Mouse (Mus musculus) hindbrain, embryonic 11.5 days (tissue): ENCODE measurements around the gene Lamtor3. TPM values are rescaled to one million over a fixed set of nuclear protein-coding genes. Genes with fewer than 3 reads are reported as not detected.
A peak's percentile ranks its signal among the peaks of the same experiment; 100 is the strongest.
"Not testable (repeated sequence)": the region's sequence is repeated elsewhere in the genome, so short reads cannot be mapped to it uniquely, and the experiment has no call there.

Experiments
- ATAC-seq: fragments of 200-750 bp; cut with Nextera tagmentation; 2 replicates; pipeline ENCODE4 v1.8.0; 2017; ENCODE audit warnings: mild to moderate bottlenecking, moderate TSS enrichment, moderate library complexity; ENCODE audit not compliant: low FRiP score
- DNase-seq: peaks from one replicate; pipeline ENCODE4 v3.0.0-alpha.2; 2015; ENCODE audit warnings: low spot score
- H3K27ac ChIP-seq: fragments of 300-500 bp; sonication (generic); 2 replicates; pipeline ENCODE4 v1.5.1; 2014; ENCODE audit warnings: mild to moderate bottlenecking, low read depth, low read length
- H3K27me3 ChIP-seq: fragments of 300-500 bp; sonication (generic); 2 replicates; pipeline ENCODE4 v1.6.1; 2014; ENCODE audit warnings: mild to moderate bottlenecking, low read length, moderate library complexity, mixed read lengths; ENCODE audit not compliant: control insufficient read depth, insufficient read depth
- H3K36me3 ChIP-seq: fragments of 300-500 bp; sonication (generic); 2 replicates; pipeline ENCODE4 v1.6.1; 2014; ENCODE audit warnings: mild to moderate bottlenecking, low read length, moderate library complexity, mixed read lengths; ENCODE audit not compliant: control insufficient read depth, insufficient read depth
- H3K4me1 ChIP-seq: fragments of 300-500 bp; sonication (generic); replicated peaks from 2 replicates; pipeline ENCODE4 v1.6.1; 2014; ENCODE audit warnings: low read length, mixed read lengths; ENCODE audit not compliant: control insufficient read depth, insufficient read depth
- H3K4me2 ChIP-seq: fragments of 300-500 bp; sonication (generic); replicated peaks from 2 replicates; pipeline ENCODE4 v1.6.1; 2014; ENCODE audit warnings: mild to moderate bottlenecking, low read depth, low read length
- H3K4me3 ChIP-seq: fragments of 300-500 bp; sonication (generic); 2 replicates; pipeline ENCODE4 v1.5.1; 2014; ENCODE audit warnings: low read depth, low read length
- H3K9ac ChIP-seq: fragments of 300-500 bp; sonication (generic); 2 replicates; pipeline ENCODE4 v1.6.1; 2014; ENCODE audit warnings: low read depth, low read length
- H3K9me3 ChIP-seq: fragments of 300-500 bp; sonication (generic); 2 replicates; pipeline ENCODE4 v1.6.1; 2016; ENCODE audit warnings: low read length; ENCODE audit not compliant: control insufficient read depth
- WGBS: fragments of 180-500 bp; shearing (Covaris S2); extraction: QIAGEN DNeasy Blood & Tissue Kit; methylation state at CpG from one replicate; pipeline ENCODE4 v1.1.7; 2014; 5-methylcytosine and 5-hydroxymethylcytosine counted together
- polyA plus RNA-seq: library from polyadenylated mRNA; unstranded; fragments of >200 nt; fragmentation: Nextera tagmentation; extraction: Ambion mirVana; gene quantifications from 2 replicates; pipeline ENCODE4 v1.2.1, GENCODE M21; 2014

The Lamtor3 gene
- polyA plus RNA-seq, 1 experiment from 2014 or later, result 96.9 TPM

DNA sequence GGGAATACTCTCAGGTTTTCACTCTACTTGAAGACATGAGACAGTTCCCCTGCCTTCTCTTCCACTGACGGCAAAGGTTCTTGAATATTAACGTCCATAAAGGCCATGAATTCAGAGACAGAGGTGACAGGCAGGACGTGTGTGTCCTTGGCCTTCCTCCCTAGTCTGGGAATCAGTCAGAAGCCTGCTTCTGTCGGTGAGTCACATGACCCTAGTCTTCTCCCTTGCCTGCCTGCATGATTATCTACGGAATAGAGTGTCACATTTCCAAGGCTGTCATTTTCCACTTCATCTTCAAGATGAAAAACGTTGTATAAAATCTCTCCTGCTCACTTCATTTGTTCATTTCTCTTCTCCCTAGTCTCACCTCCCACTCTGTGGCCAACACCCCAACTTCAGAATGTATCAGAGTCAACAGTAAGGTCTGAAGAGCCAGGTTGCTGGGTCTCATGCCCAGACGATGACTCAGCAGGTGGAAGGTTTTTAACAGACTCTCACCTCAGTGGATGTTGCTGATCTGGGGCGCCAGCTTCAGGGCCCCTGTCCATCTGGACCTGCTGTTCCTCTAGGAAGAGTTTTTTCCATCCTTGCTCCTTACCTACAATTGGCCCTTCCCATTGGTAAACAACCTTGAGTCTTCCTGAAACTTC, 43.6 kb downstream of the Lamtor3 start:
- Histone ChIP-seq H3K36me3 (no peaks in the 10 kb centered on the region), H3K27me3 (no peaks in the 10 kb centered on the region), H3K9me3 (no peaks in the 10 kb centered on the region), H3K4me3 (no peak overlapping the region), H3K4me2 (no peak overlapping the region), H3K27ac (no peak overlapping the region), H3K9ac (no peak overlapping the region), H3K4me1 (no peaks in the 10 kb centered on the region)
- 71% methylated on average over 8 of the region's 8 CpGs for WGBS
- ATAC-seq (no peak), DNase-seq (no peak)

DNA sequence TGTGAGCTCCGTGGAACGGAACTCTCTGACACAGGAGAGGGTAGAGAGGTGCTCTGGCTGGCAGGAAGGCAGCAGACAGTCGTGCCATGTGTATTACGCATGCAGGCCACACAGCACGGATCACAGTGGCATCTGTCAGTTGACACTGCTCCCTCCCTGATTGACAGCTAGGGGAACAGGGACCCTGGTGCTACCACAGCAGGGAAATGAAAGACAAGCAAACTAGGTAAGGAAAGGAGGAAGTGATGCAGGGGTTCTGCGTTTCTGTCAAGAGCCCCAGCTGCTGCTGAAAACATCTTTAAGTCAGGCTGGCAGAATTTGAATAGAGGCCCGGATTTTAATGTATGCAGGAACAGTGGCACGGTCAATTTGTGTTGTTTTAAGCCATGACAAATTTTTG, 45.2 kb downstream of the Lamtor3 start:
- no peak for ATAC-seq
- no peaks in the 10 kb centered on the region for H3K4me1 ChIP-seq
- no peak for DNase-seq
- no peak overlapping the region for H3K27ac ChIP-seq
- no peak overlapping the region for H3K4me2 ChIP-seq
- WGBS, result 62% methylated on average over 8 of the region's 8 CpGs
- no peaks in the 10 kb centered on the region for H3K36me3 ChIP-seq
- H3K27me3 ChIP-seq, result no peaks in the 10 kb centered on the region
- no peaks in the 10 kb centered on the region for H3K9me3 ChIP-seq
- H3K9ac ChIP-seq, result no peak overlapping the region
- H3K4me3 ChIP-seq, result no peak overlapping the region

DNA sequence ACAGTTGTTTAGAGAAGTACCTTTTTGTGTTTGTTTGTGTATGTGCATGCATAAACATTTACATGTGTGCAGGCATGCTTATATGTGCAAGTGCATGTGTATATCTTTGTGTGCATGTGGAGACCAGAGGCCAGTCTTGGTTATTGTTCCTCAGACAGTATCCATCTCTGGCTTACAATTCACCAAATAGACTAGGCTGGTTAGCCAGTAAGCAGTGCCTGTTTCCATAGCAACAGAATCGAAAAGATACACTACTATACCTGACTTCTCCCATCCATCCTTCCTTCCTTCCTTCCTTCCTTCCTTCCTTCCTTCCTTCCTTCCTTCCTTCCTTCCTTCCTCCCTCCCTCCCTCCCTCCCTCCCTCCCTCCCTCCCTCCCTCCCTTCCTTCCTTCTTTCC, 45.7 kb downstream of the Lamtor3 start:
- H3K27ac ChIP-seq, H3K27me3 ChIP-seq, H3K4me1 ChIP-seq, H3K9ac ChIP-seq, H3K36me3 ChIP-seq, H3K4me3 ChIP-seq, ATAC-seq, H3K4me2 ChIP-seq, DNase-seq, H3K9me3 ChIP-seq: not testable (repeated sequence)
- WGBS, result 62% methylated on average over 1 of the region's 1 CpGs

DNA sequence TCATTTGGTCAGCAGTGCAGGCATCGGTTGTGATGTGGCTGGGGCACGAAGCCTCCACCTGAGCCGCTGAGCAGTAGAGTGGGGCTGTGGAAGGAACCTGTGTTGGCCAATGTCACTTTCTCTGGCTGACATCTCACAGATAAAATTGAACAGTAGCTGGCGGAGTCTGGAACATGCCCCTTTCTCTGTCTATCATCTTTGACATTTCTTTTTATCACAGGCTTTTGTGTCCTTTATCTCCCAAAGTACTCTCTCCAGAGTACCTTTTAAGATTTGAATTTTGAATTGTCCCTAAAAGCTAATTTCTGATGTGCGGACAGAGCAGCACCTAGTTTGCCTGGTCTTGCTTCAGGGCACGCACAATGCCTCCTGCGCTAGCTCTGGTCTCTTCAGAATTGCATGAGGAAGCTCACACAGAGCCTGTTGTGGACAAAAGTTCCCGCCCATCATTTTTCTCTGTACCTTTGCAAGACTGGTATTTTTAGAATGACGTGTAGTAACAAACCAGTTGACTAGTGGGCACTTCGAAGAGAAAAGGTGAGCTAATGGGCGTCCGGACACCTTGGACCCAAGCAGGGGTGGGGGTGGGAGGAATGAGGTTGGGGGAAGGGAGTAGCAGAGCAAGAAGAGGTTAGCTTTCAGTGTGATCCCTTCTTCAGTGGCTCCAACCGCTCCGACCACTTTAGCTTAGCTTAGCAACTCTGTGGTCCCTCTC, 50.0 kb downstream of the Lamtor3 start:
- no peak overlapping the region for H3K4me2 ChIP-seq
- no peak overlapping the region for H3K4me3 ChIP-seq
- H3K9ac ChIP-seq, result no peak overlapping the region
- H3K4me1 ChIP-seq, result no peaks in the 10 kb centered on the region
- DNase-seq (no peak), ATAC-seq (no peak)
- H3K36me3 ChIP-seq, result no peaks in the 10 kb centered on the region
- H3K27ac ChIP-seq, result no peak overlapping the region
- H3K27me3 ChIP-seq, result no peaks in the 10 kb centered on the region
- no peaks in the 10 kb centered on the region for H3K9me3 ChIP-seq
- WGBS, result 88% methylated on average over 14 of the region's 14 CpGs

DNA sequence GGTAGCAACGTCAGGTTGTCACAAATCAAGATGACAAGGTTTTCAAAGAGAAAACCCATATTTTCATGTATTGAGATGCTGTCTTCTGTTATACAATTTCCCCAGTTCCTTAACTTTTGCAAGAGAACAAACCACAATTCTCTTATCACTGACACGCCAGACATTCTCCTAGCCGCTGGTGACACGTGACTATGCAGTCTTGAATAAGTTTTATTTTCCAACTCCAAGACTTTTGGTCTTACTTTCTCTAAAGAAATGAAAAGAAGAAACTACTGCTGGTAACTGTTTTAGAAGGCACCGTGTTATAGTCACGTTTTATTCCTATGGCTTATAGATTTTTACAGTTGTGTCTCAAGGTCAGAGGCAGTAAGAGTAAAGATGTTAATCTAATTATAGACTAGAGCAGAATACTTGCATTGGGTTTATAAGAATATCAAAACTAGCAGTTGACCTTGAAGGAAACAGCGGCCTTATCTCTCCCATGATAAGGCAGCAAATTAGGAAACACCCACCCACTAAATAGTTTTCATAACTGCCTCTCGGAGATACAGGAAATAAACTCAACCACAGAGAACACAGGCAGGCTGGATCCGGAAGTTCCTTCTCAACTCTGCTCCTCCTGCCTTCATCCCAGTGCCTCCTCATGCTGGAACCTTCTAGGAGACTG, 50.6 kb downstream of the Lamtor3 start:
- Histone ChIP-seq H3K27ac (no peak overlapping the region), H3K36me3 (no peaks in the 10 kb centered on the region), H3K9me3 (no peaks in the 10 kb centered on the region), H3K4me1 (no peaks in the 10 kb centered on the region), H3K27me3 (no peaks in the 10 kb centered on the region), H3K4me2 (no peak overlapping the region), H3K9ac (no peak overlapping the region), H3K4me3 (no peak overlapping the region)
- ATAC-seq, result no peak
- no peak for DNase-seq
- WGBS, result 92% methylated on average over 9 of the region's 9 CpGs

DNA sequence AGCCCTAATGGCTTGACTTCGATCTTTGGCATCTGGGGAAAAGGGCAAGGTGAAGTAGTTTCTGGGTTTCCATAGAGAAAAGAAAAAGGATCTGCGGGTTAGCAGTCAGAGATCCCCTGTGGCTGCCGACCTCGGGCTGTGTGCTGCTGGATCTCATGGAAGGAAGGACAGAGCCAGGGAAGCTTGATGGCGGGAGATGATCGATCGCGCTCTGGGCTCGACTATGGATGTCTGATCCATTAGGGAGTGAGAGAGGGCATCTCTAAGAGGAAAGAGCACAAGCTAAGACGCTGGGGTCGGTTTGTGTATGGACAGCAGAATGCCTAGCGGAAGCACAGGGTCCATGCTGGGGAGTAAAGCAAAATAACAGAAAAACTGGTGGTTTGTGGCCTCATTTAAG, 51.6 kb downstream of the Lamtor3 start:
- no peaks in the 10 kb centered on the region for H3K4me1 ChIP-seq
- H3K27me3 ChIP-seq, result no peaks in the 10 kb centered on the region
- no peaks in the 10 kb centered on the region for H3K36me3 ChIP-seq
- H3K4me3 ChIP-seq, result no peak overlapping the region
- H3K9ac ChIP-seq, result no peak overlapping the region
- DNase-seq (peak; percentile 64), ATAC-seq (peak; percentile 45; the same call in 1 of the 2 replicates)
- no peak overlapping the region for H3K27ac ChIP-seq
- 43% methylated on average over 12 of the region's 12 CpGs for WGBS
- no peak overlapping the region; the same call in 1 of the 2 replicates for H3K4me2 ChIP-seq
- H3K9me3 ChIP-seq, result no peaks in the 10 kb centered on the region

DNA sequence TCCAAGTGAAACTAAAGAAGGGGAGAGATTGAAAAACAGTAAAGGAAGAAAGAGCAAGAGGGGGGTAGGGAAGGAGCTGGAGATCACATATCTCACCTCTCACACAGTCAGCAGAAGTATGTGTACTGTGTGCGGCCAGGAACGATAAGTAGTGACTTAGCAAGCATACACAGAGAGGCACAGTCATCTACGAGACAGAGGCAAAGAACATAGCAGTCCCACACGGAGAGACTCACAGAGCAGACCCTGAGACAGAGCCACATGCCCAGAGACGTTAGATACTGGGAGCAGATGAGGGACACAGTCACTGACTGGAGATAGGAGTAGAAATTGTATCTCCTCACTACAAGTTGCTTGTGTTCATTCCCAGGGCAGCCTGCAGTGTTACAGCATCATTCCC, 53.9 kb downstream of the Lamtor3 start:
- Histone ChIP-seq H3K4me3 (no peak overlapping the region), H3K27me3 (no peaks in the 10 kb centered on the region), H3K4me1 (no peaks in the 10 kb centered on the region; the same call in none of the 2 replicates), H3K27ac (no peak overlapping the region), H3K36me3 (no peaks in the 10 kb centered on the region), H3K9me3 (no peaks in the 10 kb centered on the region), H3K4me2 (no peak overlapping the region), H3K9ac (no peak overlapping the region)
- DNase-seq, result no peak
- ATAC-seq, result no peak
- 78% methylated on average over 5 of the region's 5 CpGs for WGBS

DNA sequence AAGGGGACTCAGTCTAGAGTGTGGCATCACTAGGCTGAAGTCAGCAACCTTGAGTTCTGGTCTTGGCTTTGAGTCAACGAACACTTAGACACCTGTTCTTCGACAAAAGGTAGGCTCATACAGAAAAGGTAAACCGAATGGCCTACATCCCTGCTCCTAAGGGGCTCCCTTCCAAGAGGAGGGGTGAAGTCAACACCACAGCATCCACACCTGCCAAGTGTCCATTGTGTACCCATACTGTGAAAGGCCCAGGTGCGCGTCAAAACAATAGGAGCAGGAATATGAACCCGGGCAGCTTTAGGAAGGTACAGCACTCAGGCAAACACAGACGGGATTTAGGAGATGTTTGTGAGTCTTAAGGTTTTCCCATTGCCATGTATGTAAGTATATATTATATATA, 54.7 kb downstream of the Lamtor3 start:
- no peaks in the 10 kb centered on the region for H3K9me3 ChIP-seq
- WGBS, result 97% methylated on average over 7 of the region's 7 CpGs

More for the DNA sequence above, 54.7 kb downstream of the Lamtor3 start:
- H3K4me2 ChIP-seq, result no peak overlapping the region
- H3K27ac ChIP-seq, result no peak overlapping the region
- ATAC-seq, result no peak
- H3K4me1 ChIP-seq, result no peaks in the 10 kb centered on the region; the same call in none of the 2 replicates
- no peak overlapping the region for H3K4me3 ChIP-seq
- no peak for DNase-seq
- no peaks in the 10 kb centered on the region for H3K36me3 ChIP-seq
- no peaks in the 10 kb centered on the region for H3K27me3 ChIP-seq
- no peak overlapping the region for H3K9ac ChIP-seq
